Mouse (Mus musculus) G1E (cell line): Measurements from ENCODE around the gene Gm11937. TPM values are rescaled to one million over a fixed set of nuclear protein-coding genes. Genes with fewer than 3 reads are reported as not detected.

ENCODE experiments used
- ATAC-seq: 2 replicates; pipeline ENCODE4 v1.8.0; 2016; ENCODE audit warnings: mild to moderate bottlenecking; ENCODE audit not compliant: insufficient number of reproducible peaks, poor library complexity, low FRiP score, severe bottlenecking; ENCODE audit errors: extremely low read depth
- DNase-seq: peaks from one replicate; pipeline ENCODE4 v3.0.0; 2012; ENCODE audit warnings: low spot score
- H3K27me3 ChIP-seq: 2 replicates; pipeline ENCODE4 v1.6.1; 2012; ENCODE audit warnings: mild to moderate bottlenecking, low read length, inconsistent platforms; ENCODE audit not compliant: insufficient read depth
- H3K36me3 ChIP-seq: replicated peaks from 2 replicates; pipeline ENCODE3; 2012; ENCODE audit warnings: mild to moderate bottlenecking, inconsistent platforms
- H3K4me1 ChIP-seq: 2 replicates; pipeline ENCODE4 v1.6.1; 2012; ENCODE audit warnings: low read depth, low read length, inconsistent platforms, mixed read lengths; ENCODE audit not compliant: insufficient read depth
- H3K4me3 ChIP-seq: 2 replicates; pipeline ENCODE4 v1.5.1; 2012; ENCODE audit warnings: low read depth, mild to moderate bottlenecking, inconsistent platforms, low read length, moderate library complexity, mixed read lengths
- H3K9me3 ChIP-seq: replicated peaks from 2 replicates; pipeline ENCODE4 v1.6.1; 2012; ENCODE audit warnings: inconsistent platforms
- CTCF ChIP-seq: IDR thresholded peaks from 2 replicates; pipeline ENCODE4 v1.5.1; 2012; ENCODE audit warnings: low read depth, low read length, inconsistent platforms, mixed read lengths
- GATA1 ChIP-seq: IDR thresholded peaks from 2 replicates; pipeline ENCODE4 v1.6.1; 2012; ENCODE audit warnings: borderline replicate concordance, low read length, inconsistent platforms, mixed read lengths
- GATA2 ChIP-seq: IDR thresholded peaks from 2 replicates; pipeline ENCODE4 v1.6.1; 2012; ENCODE audit warnings: low read depth, low read length, inconsistent platforms, borderline replicate concordance
- POLR2AphosphoS5 ChIP-seq: IDR thresholded peaks from 2 replicates; pipeline ENCODE4 v1.6.1; 2012; ENCODE audit warnings: low read depth, low read length, inconsistent platforms; ENCODE audit not compliant: insufficient replicate concordance
- TAL1 ChIP-seq: conservative IDR thresholded peaks from 2 replicates; pipeline ENCODE4 v1.6.1; 2012; ENCODE audit warnings: low read depth, low read length, inconsistent platforms, mixed read lengths
- polyA plus RNA-seq: library from polyadenylated mRNA; stranded (reverse); fragments of >175 nt; gene quantifications from 2 replicates; pipeline ENCODE4 v1.2.3, GENCODE M21; 2012
- total RNA-seq, 2 experiments: library from RNA; stranded (forward) in 1 of 2; stranded (reverse) in 1 of 2; fragments of 200-1000 nt in 1 of 2; fragments of >200 nt in 1 of 2; fragmentation: Nextera tagmentation in 1 of 2; gene quantifications; 2 replicates each; pipeline ENCODE4 v1.2.3; 2014 to 2017

Gm11937 gene
- total and polyA plus RNA-seq, 3 experiments = not detected

- Histone ChIP-seq H3K9me3 (peaks cover 18% of the 10 kb centered on the region), H3K27me3 (no peaks in the 10 kb centered on the region), H3K4me3 (no peak overlapping the region), H3K36me3 (no peaks in the 10 kb centered on the region), H3K4me1 (no peaks in the 10 kb centered on the region)
- ATAC-seq (no peak), DNase-seq (no peak)
- TF ChIP-seq GATA2 (no peak), GATA1 (no peak), POLR2AphosphoS5 (no peak), TAL1 (no peak), CTCF (no peak)
Measured at GRCm38 (mm10) chr11:99640926-99641325, 30.9 kb upstream of the Gm11937 start.

DNA sequence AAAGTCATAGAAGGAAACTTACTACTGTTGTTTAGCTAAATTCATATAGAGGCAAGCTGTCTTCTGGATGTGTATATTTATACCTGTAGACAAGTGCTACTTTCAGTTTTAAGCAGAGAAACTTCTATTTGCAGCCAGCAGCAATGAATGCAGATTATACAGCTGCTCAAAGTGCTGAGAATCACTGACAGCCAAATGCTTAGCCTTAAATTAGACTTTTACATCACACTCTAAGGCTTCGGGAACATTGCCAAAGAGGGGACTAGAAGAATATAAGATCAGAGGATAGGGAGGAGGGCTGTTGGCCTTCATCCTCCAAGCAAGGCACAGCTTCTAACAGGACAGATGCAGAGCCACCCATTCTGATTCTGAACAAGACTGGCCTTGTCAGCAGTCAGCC is 27.1 kb upstream of the Gm11937 start:
- TF ChIP-seq GATA1 = no peak
- no peak for TF ChIP-seq GATA2
- no peak for TF ChIP-seq CTCF
- TF ChIP-seq POLR2AphosphoS5 = no peak
- no peak for TF ChIP-seq TAL1
- Histone ChIP-seq H3K9me3 (peaks cover 17% of the 10 kb centered on the region), H3K36me3 (no peaks in the 10 kb centered on the region), H3K4me1 (no peaks in the 10 kb centered on the region), H3K27me3 (no peaks in the 10 kb centered on the region), H3K4me3 (no peak overlapping the region)
- DNase-seq (no peak), ATAC-seq (no peak)

GRCm38 (mm10) chr11:99634653-99635134 is 24.7 kb upstream of the Gm11937 start, which contains the start of gene Krtap4-2:
TSS of gene Krtap4-2 (minus strand) at chr11:99635084.
- H3K36me3 ChIP-seq = no peaks in the 10 kb centered on the region
- peaks cover 17% of the 10 kb centered on the region for H3K9me3 ChIP-seq
- no peak within 1 kb of the TSS for H3K4me3 ChIP-seq
- DNase-seq (no peak), ATAC-seq (no peak)
- H3K27me3 ChIP-seq = no peaks in the 10 kb centered on the region
- no peaks in the 10 kb centered on the region for H3K4me1 ChIP-seq
- TF ChIP-seq POLR2AphosphoS5 = no peak
- no peak for TF ChIP-seq GATA2
- TF ChIP-seq GATA1 = no peak
- no peak for TF ChIP-seq CTCF
- TF ChIP-seq TAL1 = no peak

DNA sequence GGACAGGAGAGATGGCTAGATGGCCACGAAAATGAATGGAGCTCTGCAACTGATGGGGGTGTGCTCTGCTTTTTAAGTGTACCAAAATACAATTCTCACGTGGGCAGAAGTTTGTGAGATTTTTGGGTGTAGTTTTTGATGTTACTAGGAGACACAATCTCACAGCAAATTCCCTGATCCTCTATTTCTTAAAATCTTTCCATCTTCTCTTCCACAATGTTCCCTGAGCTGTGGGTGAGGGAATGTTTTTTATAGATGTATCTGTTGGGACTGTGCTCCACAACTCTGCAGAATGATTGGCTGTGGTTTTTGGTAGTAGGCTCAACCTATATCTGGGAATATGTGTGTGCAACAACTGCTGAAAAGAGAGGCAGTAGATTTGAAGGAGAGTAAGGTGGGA is 23.3 kb upstream of the Gm11937 start:
- no peak for ATAC-seq
- no peaks in the 10 kb centered on the region for H3K36me3 ChIP-seq

GRCm38 (mm10) chr11:99630890-99631289 is 20.9 kb upstream of the Gm11937 start:
- H3K4me1 ChIP-seq = no peaks in the 10 kb centered on the region
- no peaks in the 10 kb centered on the region for H3K27me3 ChIP-seq
- no peak for ATAC-seq
- H3K4me3 ChIP-seq = no peak overlapping the region
- no peaks in the 10 kb centered on the region for H3K36me3 ChIP-seq
- no peak for TF ChIP-seq GATA1
- TF ChIP-seq POLR2AphosphoS5 = no peak
- no peak for TF ChIP-seq TAL1
- TF ChIP-seq CTCF = no peak
- no peak for TF ChIP-seq GATA2
- H3K9me3 ChIP-seq = peaks cover 12% of the 10 kb centered on the region
- no peak for DNase-seq

More for the DNA sequence above, 23.3 kb upstream of the Gm11937 start:
- no peak for DNase-seq
- Histone ChIP-seq H3K4me1 (no peaks in the 10 kb centered on the region), H3K9me3 (peaks cover 8% of the 10 kb centered on the region), H3K4me3 (no peak overlapping the region), H3K27me3 (no peaks in the 10 kb centered on the region)
- TF ChIP-seq GATA1 = no peak
- no peak for TF ChIP-seq POLR2AphosphoS5
- no peak for TF ChIP-seq CTCF
- TF ChIP-seq GATA2 = no peak
- no peak for TF ChIP-seq TAL1

DNA sequence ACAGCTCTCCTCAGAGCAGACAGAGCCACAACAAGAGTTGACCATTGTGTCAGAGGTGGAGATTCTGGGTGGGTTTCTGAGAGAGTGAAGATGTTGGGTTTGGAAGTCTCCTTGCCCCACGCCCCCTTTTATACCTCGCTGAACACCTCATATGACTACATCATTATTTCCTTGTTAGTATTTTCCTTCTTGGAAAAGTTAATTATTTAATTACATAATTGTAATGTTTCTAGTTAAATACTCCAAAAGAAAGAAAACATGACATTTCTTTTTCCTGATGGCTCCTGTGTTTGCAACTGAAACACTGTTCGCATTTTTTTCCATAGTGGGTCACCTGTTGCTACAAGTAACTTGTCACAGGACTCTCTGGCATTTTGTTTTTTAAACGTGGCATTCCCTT is 18.1 kb upstream of the Gm11937 start, which contains the start of gene Krtap4-1:
Krtap4-1 (minus strand) TSS at position 101 of the 400 bp plus-strand sequence.
- Histone ChIP-seq H3K9me3 (peaks cover 11% of the 10 kb centered on the region), H3K27me3 (no peaks in the 10 kb centered on the region), H3K4me3 (no peak within 1 kb of the TSS), H3K4me1 (no peaks in the 10 kb centered on the region), H3K36me3 (no peaks in the 10 kb centered on the region)
- TF ChIP-seq GATA2 (no peak), TAL1 (no peak), CTCF (no peak)
- no peak for DNase-seq
- ATAC-seq = no peak

GRCm38 (mm10) chr11:99620335-99620734 is 10.3 kb upstream of the Gm11937 start, which contains the start of gene Gm11562:
TSS of gene Gm11562 (minus strand) at chr11:99620435.
- TF ChIP-seq TAL1 = no peak
- TF ChIP-seq POLR2AphosphoS5 = no peak
- TF ChIP-seq CTCF = no peak
- TF ChIP-seq GATA2 = no peak
- TF ChIP-seq GATA1 = no peak
- Histone ChIP-seq H3K9me3 (peaks cover 6% of the 10 kb centered on the region), H3K36me3 (no peaks in the 10 kb centered on the region), H3K4me3 (no peak within 1 kb of the TSS), H3K27me3 (no peaks in the 10 kb centered on the region), H3K4me1 (no peaks in the 10 kb centered on the region)
- DNase-seq (no peak), ATAC-seq (no peak)
